In genomic region chr17:31915756-31916460, GRCm38 (mm10) we compare ENCODE assay signal across 12 mouse cellular contexts.
A peak's percentile ranks its signal among the peaks of the same experiment; 100 is the strongest.
DNase-seq lines count a peak whose midpoint lies in the region; ATAC-seq lines count a peak whose summit lies in the region.
"Had no signal": no experiment of that assay in that cellular context is flagged by ENCODE, and none has a peak within 500 bp of the region (broad histone marks: within the 10 kb centered on the region; RNA-seq: fewer than 3 reads in every experiment).

No protein-coding gene starts in this region.

- peak; percentile 52; the same call in 1 of the 2 replicates for ATAC-seq in embryonic facial prominence, embryonic 15.5 days (ENCODE audit: insufficient number of reproducible peaks, low FRiP score, low TSS enrichment, low read depth)
- ATAC-seq: forebrain, embryonic 16.5 days had no signal

- no peak overlapping the region for H3K4me2 ChIP-seq in embryonic facial prominence, embryonic 15.5 days (replicated peaks)

- no peaks in the 10 kb centered on the region for H3K27me3 ChIP-seq in embryonic facial prominence, embryonic 15.5 days

- H3K9me3 ChIP-seq in embryonic facial prominence, embryonic 15.5 days (replicated peaks) = no peaks in the 10 kb centered on the region

- 49% methylated on average over 18 of the region's 18 CpGs for WGBS in embryonic facial prominence, embryonic 15.5 days

- no peak overlapping the region for H3K9ac ChIP-seq in embryonic facial prominence, embryonic 15.5 days

- no peaks in the 10 kb centered on the region for H3K36me3 ChIP-seq in embryonic facial prominence, embryonic 15.5 days

- no peak overlapping the region for H3K27ac ChIP-seq in embryonic facial prominence, embryonic 15.5 days (replicated peaks)
- H3K27ac ChIP-seq: macrophage had no signal

- peaks cover 32% of the 10 kb centered on the region for H3K4me1 ChIP-seq in embryonic facial prominence, embryonic 15.5 days

- no peak overlapping the region for H3K4me3 ChIP-seq in embryonic facial prominence, embryonic 15.5 days (replicated peaks)

- peak; percentile 82 for DNase-seq in kidney, adult 11 months
- no peak for DNase-seq in kidney, postnatal 14 days
- DNase-seq in kidney, postnatal 36 days = peak; percentile 66 to 77
- DNase-seq in lung, postnatal 4 days = peak; percentile 80 to 90
- DNase-seq in thymus, postnatal 36 days = no peak
- DNase-seq in left cerebral cortex, adult 18-20 months (ENCODE audit: low spot score in 2 of 2) = no peak
- no peak for DNase-seq in urinary bladder, adult 2 months (ENCODE audit: low spot score)
- DNase-seq: adrenal gland, adult 8-10 months; cerebellum, adult 9-11 months had no signal

Comparison
In these comparisons a context has a peak if more than half of its experiments do, and no peak if none do; other contexts are left out.
1. DNase-seq: peak in kidney, adult 11 months (single experiment), kidney, postnatal 36 days (2 of 2) and lung, postnatal 4 days (2 of 2); none in kidney, postnatal 14 days (single experiment), thymus, postnatal 36 days (0 of 2), left cerebral cortex, adult 18-20 months (0 of 2) and urinary bladder, adult 2 months (single experiment).